Mouse (Mus musculus) intestine, embryonic 15.5 days (tissue): Measurements from ENCODE around the gene Sgta. TPM values are rescaled to one million over a fixed set of nuclear protein-coding genes. Genes with fewer than 3 reads are reported as not detected.
"Not testable (repeated sequence)": the region's sequence is repeated elsewhere in the genome, so short reads cannot be mapped to it uniquely, and the experiment has no call there.

Experiments
- ATAC-seq: fragments of 200-750 bp; cut with Nextera tagmentation; 2 replicates; pipeline ENCODE4 v1.8.0; 2017; ENCODE audit warnings: moderate TSS enrichment, moderate library complexity
- H3K27ac ChIP-seq: fragments of 300-500 bp; sonication (generic); 2 replicates; pipeline ENCODE4 v1.5.1; 2015; ENCODE audit warnings: mild to moderate bottlenecking, inconsistent platforms
- H3K27me3 ChIP-seq: fragments of 300-500 bp; sonication (generic); replicated peaks from 2 replicates; pipeline ENCODE4 v1.6.1; 2015; ENCODE audit warnings: inconsistent platforms
- H3K36me3 ChIP-seq: fragments of 300-500 bp; sonication (generic); 2 replicates; pipeline ENCODE4 v1.6.1; 2015; ENCODE audit warnings: inconsistent platforms
- H3K4me1 ChIP-seq: fragments of 300-500 bp; sonication (generic); replicated peaks from 2 replicates; pipeline ENCODE4 v1.6.1; 2015; ENCODE audit warnings: inconsistent platforms
- H3K4me2 ChIP-seq: fragments of 300-500 bp; sonication (generic); replicated peaks from 2 replicates; pipeline ENCODE4 v1.6.1; 2015; ENCODE audit warnings: mild to moderate bottlenecking, inconsistent platforms
- H3K4me3 ChIP-seq: fragments of 300-500 bp; sonication (generic); replicated peaks from 2 replicates; pipeline ENCODE4 v1.5.1; 2015; ENCODE audit warnings: inconsistent platforms
- H3K9ac ChIP-seq: fragments of 300-500 bp; sonication (generic); 2 replicates; pipeline ENCODE4 v1.6.1; 2015; ENCODE audit warnings: inconsistent platforms
- H3K9me3 ChIP-seq: fragments of 300-500 bp; sonication (generic); 2 replicates; pipeline ENCODE4 v1.6.1; 2016; ENCODE audit warnings: inconsistent platforms
- WGBS: fragments of 180-500 bp; shearing (Covaris S2); methylation state at CpG from one replicate; pipeline ENCODE4 v1.1.7; 2015; 5-methylcytosine and 5-hydroxymethylcytosine counted together
- polyA plus RNA-seq: library from polyadenylated mRNA; unstranded; fragments of >200 nt; fragmentation: Nextera tagmentation; extraction: Ambion mirVana; gene quantifications from 2 replicates; pipeline ENCODE4 v1.2.1, GENCODE M21; 2015

Gene Sgta
- polyA plus RNA-seq, 1 experiment from 2014 or later: 166 TPM

GRCm38 (mm10) chr10:81052577-81052976, 7.4 kb downstream of the Sgta start:
- Histone ChIP-seq H3K9me3 (no peaks in the 10 kb centered on the region), H3K9ac (no peak overlapping the region), H3K4me2 (no peak overlapping the region), H3K4me1 (0 out of 2 replicates have a peak, but pooled peaks cover under 1% of the 10 kb centered on the region), H3K27me3 (no peaks in the 10 kb centered on the region), H3K36me3 (peaks cover 34% of the 10 kb centered on the region), H3K27ac (no peak overlapping the region), H3K4me3 (no peak overlapping the region)
- 93% methylated on average over 5 of the region's 5 CpGs for WGBS
- no peak for ATAC-seq

- Histone ChIP-seq H3K4me2 (no peak overlapping the region), H3K27ac (no peak overlapping the region), H3K9me3 (no peaks in the 10 kb centered on the region), H3K9ac (no peak overlapping the region), H3K4me1 (no peaks in the 10 kb centered on the region), H3K36me3 (peaks cover 46% of the 10 kb centered on the region), H3K27me3 (no peaks in the 10 kb centered on the region), H3K4me3 (no peak overlapping the region)
- WGBS: 94% methylated on average over 6 of the region's 6 CpGs
- no peak for ATAC-seq
Observed at GRCm38 (mm10) chr10:81051133-81051532, 8.8 kb downstream of the Sgta start.

GRCm38 (mm10) chr10:81050645-81051044, 9.3 kb downstream of the Sgta start:
- 81% methylated on average over 4 of the region's 4 CpGs for WGBS
- H3K27me3 ChIP-seq: no peaks in the 10 kb centered on the region
- H3K27ac ChIP-seq: no peak overlapping the region
- ATAC-seq: no peak
- no peak overlapping the region for H3K4me2 ChIP-seq
- no peak overlapping the region for H3K4me3 ChIP-seq
- peaks cover 49% of the 10 kb centered on the region for H3K36me3 ChIP-seq
- H3K4me1 ChIP-seq: no peaks in the 10 kb centered on the region
- no peak overlapping the region for H3K9ac ChIP-seq
- no peaks in the 10 kb centered on the region for H3K9me3 ChIP-seq

GRCm38 (mm10) chr10:81045246-81045645, 14.7 kb downstream of the Sgta start:
- H3K4me2 ChIP-seq, H3K9ac ChIP-seq, H3K4me3 ChIP-seq, H3K9me3 ChIP-seq, H3K27ac ChIP-seq, H3K27me3 ChIP-seq, H3K4me1 ChIP-seq, ATAC-seq: not testable (repeated sequence)
- peaks cover 60% of the 10 kb centered on the region for H3K36me3 ChIP-seq
- 89% methylated on average over 14 of the region's 14 CpGs for WGBS

- H3K27ac ChIP-seq: no peak overlapping the region
- peaks cover 33% of the 10 kb centered on the region for H3K36me3 ChIP-seq
- 0 out of 2 replicates have a peak, but pooled peaks cover 2% of the 10 kb centered on the region for H3K4me1 ChIP-seq
- no peaks in the 10 kb centered on the region for H3K27me3 ChIP-seq
- 25% methylated on average over 13 of the region's 13 CpGs for WGBS
- no peak for ATAC-seq
- no peaks in the 10 kb centered on the region for H3K9me3 ChIP-seq
- H3K4me3 ChIP-seq: no peak overlapping the region
- H3K4me2 ChIP-seq: no peak overlapping the region
- no peak overlapping the region for H3K9ac ChIP-seq
Observed at GRCm38 (mm10) chr10:81041458-81042175, 18.4 kb downstream of the Sgta start.

GRCm38 (mm10) chr10:81036988-81037580, 22.9 kb downstream of the Sgta start, which contains the start of gene Slc39a3:
Gene Slc39a3, minus strand, starts transcription at chr10:81037426.
- Histone ChIP-seq H3K9ac (peak within 1 kb of the TSS; percentile 75), H3K27ac (peak within 1 kb of the TSS; percentile 46), H3K9me3 (no peaks in the 10 kb centered on the region), H3K36me3 (no peaks in the 10 kb centered on the region), H3K4me3 (peak within 1 kb of the TSS; percentile 68), H3K27me3 (no peaks in the 10 kb centered on the region), H3K4me1 (0 out of 2 replicates have a peak, but pooled peaks cover 2% of the 10 kb centered on the region), H3K4me2 (peak within 1 kb of the TSS; percentile 74)
- ATAC-seq: peak; percentile 99
- under 1% methylated on average over 35 of the region's 35 CpGs for WGBS

GRCm38 (mm10) chr10:81036251-81036650, 23.7 kb downstream of the Sgta start:
- 0 out of 2 replicates have a peak, but pooled peaks cover 2% of the 10 kb centered on the region for H3K4me1 ChIP-seq
- H3K36me3 ChIP-seq: peaks cover 4% of the 10 kb centered on the region; the same call in 1 of the 2 replicates
- no peak overlapping the region for H3K27ac ChIP-seq
- no peak overlapping the region for H3K4me3 ChIP-seq
- 77% methylated on average over 7 of the region's 7 CpGs for WGBS
- no peaks in the 10 kb centered on the region for H3K27me3 ChIP-seq
- H3K4me2 ChIP-seq: no peak overlapping the region
- no peak overlapping the region for H3K9ac ChIP-seq
- H3K9me3 ChIP-seq: no peaks in the 10 kb centered on the region
- ATAC-seq: no peak

GRCm38 (mm10) chr10:81033586-81033985, 26.4 kb downstream of the Sgta start:
- no peak overlapping the region for H3K9ac ChIP-seq
- H3K9me3 ChIP-seq: no peaks in the 10 kb centered on the region
- H3K27ac ChIP-seq: no peak overlapping the region
- no peaks in the 10 kb centered on the region for H3K27me3 ChIP-seq
- H3K4me2 ChIP-seq: no peak overlapping the region
- no peak overlapping the region for H3K4me3 ChIP-seq
- no peak for ATAC-seq
- peaks cover 12% of the 10 kb centered on the region for H3K36me3 ChIP-seq
- 0 out of 2 replicates have a peak, but pooled peaks cover 2% of the 10 kb centered on the region for H3K4me1 ChIP-seq
- WGBS: 82% methylated on average over 10 of the region's 10 CpGs

GRCm38 (mm10) chr10:81029031-81029430, 30.9 kb downstream of the Sgta start:
- H3K27ac ChIP-seq: no peak overlapping the region
- 74% methylated on average over 10 of the region's 10 CpGs for WGBS
- no peak for ATAC-seq
- peaks cover 16% of the 10 kb centered on the region for H3K27me3 ChIP-seq
- peaks cover 12% of the 10 kb centered on the region for H3K36me3 ChIP-seq
- no peaks in the 10 kb centered on the region for H3K9me3 ChIP-seq
- H3K4me2 ChIP-seq: no peak overlapping the region
- no peak overlapping the region for H3K4me3 ChIP-seq
- H3K4me1 ChIP-seq: peaks cover 4% of the 10 kb centered on the region; the same call in 1 of the 2 replicates
- no peak overlapping the region for H3K9ac ChIP-seq

GRCm38 (mm10) chr10:81028219-81028618, 31.8 kb downstream of the Sgta start:
- no peak overlapping the region for H3K27ac ChIP-seq
- H3K36me3 ChIP-seq: peaks cover 12% of the 10 kb centered on the region
- no peak overlapping the region for H3K4me2 ChIP-seq
- no peaks in the 10 kb centered on the region for H3K9me3 ChIP-seq
- no peak for ATAC-seq
- H3K9ac ChIP-seq: no peak overlapping the region
- H3K4me1 ChIP-seq: peaks cover 4% of the 10 kb centered on the region; the same call in 1 of the 2 replicates
- H3K4me3 ChIP-seq: no peak overlapping the region
- H3K27me3 ChIP-seq: peaks cover 23% of the 10 kb centered on the region

GRCm38 (mm10) chr10:81027331-81027730, 32.6 kb downstream of the Sgta start:
- H3K27me3 ChIP-seq: peaks cover 28% of the 10 kb centered on the region
- H3K27ac ChIP-seq: no peak overlapping the region
- H3K4me3 ChIP-seq: no peak overlapping the region
- peaks cover 12% of the 10 kb centered on the region for H3K36me3 ChIP-seq
- WGBS: 67% methylated on average over 4 of the region's 4 CpGs
- H3K9me3 ChIP-seq: peaks cover 3% of the 10 kb centered on the region; the same call in 1 of the 2 replicates
- no peak for ATAC-seq
- peaks cover 4% of the 10 kb centered on the region; the same call in 1 of the 2 replicates for H3K4me1 ChIP-seq
- H3K4me2 ChIP-seq: no peak overlapping the region
- no peak overlapping the region for H3K9ac ChIP-seq

- Histone ChIP-seq H3K27me3 (peaks cover 33% of the 10 kb centered on the region), H3K9ac (no peak overlapping the region), H3K4me2 (no peak overlapping the region), H3K4me3 (no peak overlapping the region), H3K4me1 (peaks cover 4% of the 10 kb centered on the region; the same call in 1 of the 2 replicates), H3K9me3 (peaks cover 3% of the 10 kb centered on the region; the same call in 1 of the 2 replicates), H3K27ac (no peak overlapping the region), H3K36me3 (peaks cover 12% of the 10 kb centered on the region)
- no peak for ATAC-seq
- 90% methylated on average over 5 of the region's 5 CpGs for WGBS
Observed at GRCm38 (mm10) chr10:81026857-81027256, 33.1 kb downstream of the Sgta start.
